Mouse (Mus musculus) limb, embryonic 11.5 days (tissue): ENCODE measurements around the gene Trp53i13. TPM values are rescaled to one million over a fixed set of nuclear protein-coding genes. Genes with fewer than 3 reads are reported as not detected.
A peak's percentile ranks its signal among the peaks of the same experiment; 100 is the strongest.

Experiments
- ATAC-seq: fragments of 200-750 bp; cut with Nextera tagmentation; 2 replicates; pipeline ENCODE4 v1.8.0; 2017; ENCODE audit warnings: low read depth; ENCODE audit not compliant: insufficient number of reproducible peaks, low FRiP score, low TSS enrichment
- DNase-seq: peaks from one replicate; pipeline ENCODE4 v3.0.0-alpha.2; 2015; ENCODE audit warnings: low spot score
- H3K27ac ChIP-seq: fragments of 300-500 bp; sonication (generic); replicated peaks from 2 replicates; pipeline ENCODE4 v1.5.1; 2014; ENCODE audit warnings: low read depth, mild to moderate bottlenecking, low read length
- H3K27me3 ChIP-seq: fragments of 300-500 bp; sonication (generic); 2 replicates; pipeline ENCODE4 v1.6.1; 2014; ENCODE audit warnings: mild to moderate bottlenecking, low read length, mixed read lengths; ENCODE audit not compliant: control insufficient read depth, insufficient read depth
- H3K36me3 ChIP-seq: fragments of 300-500 bp; sonication (generic); 2 replicates; pipeline ENCODE4 v1.6.1; 2014; ENCODE audit warnings: mild to moderate bottlenecking, low read length, moderate library complexity, mixed read lengths; ENCODE audit not compliant: control insufficient read depth, insufficient read depth
- H3K4me1 ChIP-seq: fragments of 300-500 bp; sonication (generic); 2 replicates; pipeline ENCODE4 v1.6.1; 2014; ENCODE audit warnings: low read length, mixed read lengths; ENCODE audit not compliant: control insufficient read depth, insufficient read depth
- H3K4me2 ChIP-seq: fragments of 300-500 bp; sonication (generic); 2 replicates; pipeline ENCODE4 v1.6.1; 2014; ENCODE audit warnings: low read depth, mild to moderate bottlenecking, moderate library complexity; ENCODE audit not compliant: severe bottlenecking
- H3K4me3 ChIP-seq: fragments of 300-500 bp; sonication (generic); 2 replicates; pipeline ENCODE4 v1.5.1; 2014; ENCODE audit warnings: low read depth, low read length
- H3K9ac ChIP-seq: fragments of 300-500 bp; sonication (generic); 2 replicates; pipeline ENCODE4 v1.6.1; 2014; ENCODE audit warnings: mild to moderate bottlenecking, low read length
- H3K9me3 ChIP-seq: fragments of 300-500 bp; sonication (generic); 2 replicates; pipeline ENCODE4 v1.6.1; 2016; ENCODE audit warnings: low read length; ENCODE audit not compliant: control insufficient read depth
- WGBS: fragments of 180-500 bp; shearing (Covaris S2); extraction: QIAGEN DNeasy Blood & Tissue Kit; methylation state at CpG from one replicate; pipeline ENCODE4 v1.1.7; 2014; 5-methylcytosine and 5-hydroxymethylcytosine counted together
- polyA plus RNA-seq: library from polyadenylated mRNA; unstranded; fragments of >200 nt; fragmentation: Nextera tagmentation; extraction: Ambion mirVana; gene quantifications from 2 replicates; pipeline ENCODE4 v1.2.1, GENCODE M21; 2014

Trp53i13 gene
- polyA plus RNA-seq, 1 experiment from 2014 or later: 42.2 TPM

DNA sequence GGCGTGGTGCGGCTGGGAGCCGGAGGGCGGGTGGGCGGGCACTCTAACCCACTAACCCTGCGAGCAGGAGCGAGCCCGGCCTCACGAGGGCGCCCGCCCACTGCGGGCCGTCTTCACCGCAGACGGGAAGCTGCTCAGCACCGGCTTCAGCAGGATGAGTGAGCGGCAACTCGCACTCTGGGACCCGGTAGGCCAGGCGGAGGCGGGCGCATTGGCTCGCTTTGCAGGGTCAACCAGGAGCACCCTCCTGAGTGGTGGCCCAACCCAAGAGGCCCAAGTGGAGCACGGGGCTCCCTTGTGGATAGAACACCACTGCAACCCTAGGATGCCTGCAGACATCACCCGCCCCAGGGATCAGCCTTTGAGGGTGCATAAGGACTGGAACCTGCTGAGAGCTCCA, 48.6 kb downstream of the Trp53i13 start:
- WGBS: 5% methylated on average over 25 of the region's 25 CpGs
- H3K9ac ChIP-seq: no peak overlapping the region
- no peaks in the 10 kb centered on the region; the same call in 1 of the 2 replicates for H3K36me3 ChIP-seq
- no peak overlapping the region for H3K27ac ChIP-seq
- H3K4me3 ChIP-seq: no peak overlapping the region
- DNase-seq (peak; percentile 77), ATAC-seq (no peak)
- 0 out of 2 replicates have a peak, but pooled peaks cover under 1% of the 10 kb centered on the region for H3K4me1 ChIP-seq
- H3K4me2 ChIP-seq: peak overlapping the region; percentile 27; the same call in 1 of the 2 replicates
- peaks cover 47% of the 10 kb centered on the region for H3K27me3 ChIP-seq
- H3K9me3 ChIP-seq: no peaks in the 10 kb centered on the region

DNA sequence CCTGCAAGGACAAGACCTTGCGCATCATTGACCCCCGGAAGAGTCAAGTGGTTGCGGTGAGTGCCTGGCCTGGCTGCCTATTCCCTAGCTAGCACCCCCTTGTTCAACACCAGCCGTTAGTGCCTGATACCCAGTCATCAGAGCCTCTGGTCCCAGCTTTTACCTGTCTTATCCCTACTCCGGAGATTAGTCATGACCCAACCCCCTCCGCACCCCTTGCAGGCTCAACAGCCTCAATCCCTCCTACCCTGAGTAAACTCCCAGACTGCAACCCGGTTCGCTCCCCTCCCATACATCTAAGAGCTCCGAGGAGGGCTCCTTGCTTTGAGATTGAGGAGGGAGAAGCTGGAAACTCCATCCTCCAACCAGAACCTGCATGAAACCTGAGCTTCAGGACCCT, 49.2 kb downstream of the Trp53i13 start:
- Histone ChIP-seq H3K4me2 (peak overlapping the region; percentile 27; the same call in 1 of the 2 replicates), H3K27ac (no peak overlapping the region), H3K4me3 (no peak overlapping the region), H3K4me1 (peaks cover 4% of the 10 kb centered on the region; the same call in 1 of the 2 replicates), H3K9me3 (no peaks in the 10 kb centered on the region), H3K36me3 (no peaks in the 10 kb centered on the region; the same call in 1 of the 2 replicates), H3K27me3 (peaks cover 52% of the 10 kb centered on the region), H3K9ac (no peak overlapping the region)
- DNase-seq: no peak
- ATAC-seq: no peak
- 34% methylated on average over 9 of the region's 9 CpGs for WGBS

DNA sequence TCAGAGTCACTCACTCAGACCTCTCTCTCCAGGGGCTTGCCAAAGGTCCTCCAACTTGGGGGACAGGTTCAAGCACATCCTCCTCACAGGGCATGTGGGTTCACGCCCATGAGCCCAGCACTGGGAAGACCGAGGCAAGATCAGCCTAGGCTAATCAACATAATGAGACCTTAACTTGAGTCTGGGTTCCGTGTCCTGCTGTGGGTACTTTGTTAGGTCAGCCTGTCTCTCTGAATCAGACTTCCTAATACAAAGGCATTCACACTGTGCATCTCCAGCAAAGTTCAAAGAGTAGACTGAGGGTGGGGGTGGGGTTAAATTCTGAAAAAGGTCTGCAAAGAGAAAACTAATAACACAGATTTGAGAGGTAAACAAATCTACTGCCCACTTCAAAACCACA, 50.7 kb downstream of the Trp53i13 start:
- no peak for DNase-seq
- Histone ChIP-seq H3K9ac (no peak overlapping the region), H3K4me3 (no peak overlapping the region), H3K4me1 (peaks cover 4% of the 10 kb centered on the region; the same call in 1 of the 2 replicates), H3K27ac (no peak overlapping the region), H3K27me3 (peaks cover 55% of the 10 kb centered on the region), H3K36me3 (no peaks in the 10 kb centered on the region), H3K9me3 (no peaks in the 10 kb centered on the region), H3K4me2 (no peak overlapping the region)
- 59% methylated on average over 3 of the region's 3 CpGs for WGBS
- ATAC-seq: no peak

DNA sequence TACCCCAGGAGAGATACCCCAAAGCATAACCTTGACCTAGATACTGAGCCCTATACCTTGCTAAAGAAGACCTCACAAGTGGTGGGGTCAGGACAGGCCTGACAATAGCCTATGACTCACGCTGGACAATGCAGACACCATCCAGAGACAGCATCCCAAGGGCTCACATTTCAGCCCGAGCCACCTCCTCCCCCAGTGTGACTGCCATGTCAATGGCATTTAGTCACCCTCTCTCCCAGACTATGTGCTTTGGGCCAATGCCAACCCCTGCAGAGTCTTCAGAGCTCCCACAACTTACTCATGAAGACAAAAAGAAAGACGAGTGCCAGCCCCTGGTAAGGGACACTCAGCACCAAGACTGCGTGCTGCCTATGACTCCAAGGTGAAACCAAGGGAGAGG, 51.1 kb downstream of the Trp53i13 start:
- no peak overlapping the region for H3K9ac ChIP-seq
- WGBS: 63% methylated on average over 4 of the region's 4 CpGs
- no peak for DNase-seq
- peaks cover 55% of the 10 kb centered on the region for H3K27me3 ChIP-seq
- peaks cover 4% of the 10 kb centered on the region; the same call in 1 of the 2 replicates for H3K4me1 ChIP-seq
- no peak overlapping the region for H3K27ac ChIP-seq
- H3K4me3 ChIP-seq: no peak overlapping the region
- no peak overlapping the region for H3K4me2 ChIP-seq
- no peak for ATAC-seq
- H3K36me3 ChIP-seq: no peaks in the 10 kb centered on the region
- H3K9me3 ChIP-seq: no peaks in the 10 kb centered on the region

GRCm38 (mm10) chr11:77463786-77464185, 52.0 kb downstream of the Trp53i13 start:
- Histone ChIP-seq H3K27ac (no peak overlapping the region), H3K4me3 (no peak overlapping the region), H3K4me1 (peaks cover 4% of the 10 kb centered on the region; the same call in 1 of the 2 replicates), H3K9ac (no peak overlapping the region), H3K27me3 (peaks cover 55% of the 10 kb centered on the region), H3K36me3 (no peaks in the 10 kb centered on the region), H3K9me3 (no peaks in the 10 kb centered on the region), H3K4me2 (no peak overlapping the region)
- WGBS: 80% methylated on average over 10 of the region's 10 CpGs
- no peak for ATAC-seq
- no peak for DNase-seq

DNA sequence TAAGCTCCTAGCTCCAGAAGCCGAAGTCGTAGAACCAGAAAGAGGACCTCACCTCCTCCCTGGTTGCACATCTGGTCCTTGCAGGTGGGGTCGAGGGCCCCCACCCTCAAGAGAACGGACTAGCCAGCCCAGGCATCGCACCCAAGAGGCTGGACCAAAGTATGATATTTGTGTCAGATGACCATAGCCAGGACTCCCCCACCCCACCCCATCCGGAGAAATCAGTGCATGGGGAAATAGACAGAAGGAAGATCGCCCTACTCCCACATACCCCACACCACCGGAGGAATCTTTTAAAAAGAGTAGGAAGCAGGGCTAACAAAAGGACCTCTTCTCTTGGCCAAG, 52.7 kb downstream of the Trp53i13 start:
- Histone ChIP-seq H3K4me2 (peak overlapping the region; percentile 95; the same call in 1 of the 2 replicates), H3K4me1 (peaks cover 4% of the 10 kb centered on the region; the same call in 1 of the 2 replicates), H3K9me3 (no peaks in the 10 kb centered on the region), H3K27me3 (peaks cover 53% of the 10 kb centered on the region), H3K9ac (no peak overlapping the region), H3K27ac (no peak overlapping the region), H3K4me3 (no peak overlapping the region), H3K36me3 (no peaks in the 10 kb centered on the region)
- WGBS: 36% methylated on average over 8 of the region's 8 CpGs
- no peak for ATAC-seq
- DNase-seq: no peak

DNA sequence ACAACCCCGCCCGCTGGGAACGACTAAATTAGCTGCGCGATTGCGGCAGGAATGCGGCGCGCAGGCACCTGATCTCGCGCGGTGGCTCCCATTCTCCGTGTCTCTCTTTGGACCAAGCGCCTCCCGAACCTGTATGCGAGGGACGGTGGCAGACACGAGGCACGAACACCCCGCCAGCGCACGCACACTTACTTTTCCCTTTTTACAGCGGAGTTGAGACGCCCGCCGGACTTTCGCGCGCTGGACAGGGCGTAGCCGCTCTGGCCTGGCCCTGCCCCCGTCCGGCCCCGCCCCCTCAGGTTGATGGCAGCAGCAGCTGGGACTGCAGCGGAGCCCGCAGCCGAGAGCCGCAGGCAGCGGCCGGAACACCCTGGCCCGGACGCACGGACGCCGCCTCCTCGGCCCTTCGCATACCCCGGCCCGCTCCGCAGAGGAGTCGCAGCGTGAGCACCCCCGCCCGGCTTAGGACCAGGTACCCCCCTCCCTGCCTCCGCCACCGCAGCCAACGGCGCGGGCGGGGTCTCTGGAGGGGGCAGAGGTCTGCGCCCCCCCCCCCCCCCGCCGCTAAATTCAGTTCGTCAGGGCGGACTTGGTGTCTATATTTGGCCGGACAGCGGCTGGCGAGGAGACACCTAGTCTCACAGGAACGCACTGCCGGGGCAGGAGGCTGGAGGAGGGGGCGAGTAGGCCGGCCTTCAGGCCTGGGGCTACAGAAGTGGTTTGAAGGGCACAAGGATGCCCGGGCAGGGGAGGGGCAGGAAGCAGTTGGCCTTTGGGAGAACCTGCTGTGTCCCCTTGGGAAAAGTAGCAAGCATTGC, 53.3 kb downstream of the Trp53i13 start, which contains the start of gene Coro6:
Gene Coro6, plus strand, starts transcription at position 129 of the 818 bp plus-strand sequence.
- peak; percentile 77 for ATAC-seq
- Histone ChIP-seq H3K9ac (peak within 1 kb of the TSS; percentile 50), H3K27ac (no peak within 1 kb of the TSS), H3K9me3 (no peaks in the 10 kb centered on the region), H3K36me3 (no peaks in the 10 kb centered on the region), H3K4me3 (peak within 1 kb of the TSS; percentile 49), H3K4me1 (peaks cover 4% of the 10 kb centered on the region; the same call in 1 of the 2 replicates), H3K27me3 (peaks cover 47% of the 10 kb centered on the region), H3K4me2 (peak within 1 kb of the TSS; percentile 95)
- WGBS: under 1% methylated on average over 67 of the region's 73 CpGs
- peak; percentile 78 for DNase-seq

DNA sequence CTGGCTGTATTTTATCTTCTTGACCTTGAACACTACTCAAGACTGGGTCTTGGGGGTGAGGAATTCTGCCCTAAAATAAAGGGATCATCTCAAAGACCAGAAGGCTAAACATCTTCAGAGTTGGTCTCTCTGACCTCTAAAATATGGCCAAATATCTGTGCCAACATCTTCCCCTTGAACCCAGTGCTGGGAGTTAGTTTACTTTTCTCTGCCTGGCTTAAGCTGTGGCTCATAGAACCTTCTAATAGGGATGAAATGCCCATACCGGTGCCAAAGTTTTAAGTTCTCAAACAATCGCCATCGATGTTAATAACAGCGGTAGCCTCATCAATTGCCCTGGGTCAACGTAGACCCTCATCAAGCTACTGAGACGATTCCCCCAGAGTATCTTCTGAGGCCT, 53.9 kb downstream of the Trp53i13 start:
- Histone ChIP-seq H3K9ac (peak overlapping the region; percentile 50), H3K4me2 (peak overlapping the region; percentile 95), H3K36me3 (no peaks in the 10 kb centered on the region), H3K9me3 (no peaks in the 10 kb centered on the region), H3K27me3 (peaks cover 40% of the 10 kb centered on the region), H3K27ac (no peak overlapping the region), H3K4me1 (peaks cover 4% of the 10 kb centered on the region; the same call in 1 of the 2 replicates), H3K4me3 (peak overlapping the region; percentile 49)
- no peak for ATAC-seq
- no peak for DNase-seq
- 3% methylated on average over 6 of the region's 6 CpGs for WGBS
